Mouse (Mus musculus) heart, embryonic 12.5 days (tissue): ENCODE data around the gene Pigg. TPM values are rescaled to one million over a fixed set of nuclear protein-coding genes. Genes with fewer than 3 reads are reported as not detected.
A peak's percentile ranks its signal among the peaks of the same experiment; 100 is the strongest.
"Not testable (repeated sequence)": the region's sequence is repeated elsewhere in the genome, so short reads cannot be mapped to it uniquely, and the experiment has no call there.

Experiments used
- ATAC-seq: fragments of 200-750 bp; cut with Nextera tagmentation; 2 replicates; pipeline ENCODE4 v1.8.0; 2017; ENCODE audit warnings: moderate TSS enrichment, moderate library complexity; ENCODE audit not compliant: insufficient number of reproducible peaks, low FRiP score
- H3K27ac ChIP-seq: fragments of 300-500 bp; sonication (generic); 2 replicates; pipeline ENCODE4 v1.5.1; 2016; ENCODE audit warnings: mild to moderate bottlenecking, moderate library complexity; ENCODE audit not compliant: poor library complexity, severe bottlenecking
- H3K27me3 ChIP-seq: fragments of 300-500 bp; sonication (generic); replicated peaks from 2 replicates; pipeline ENCODE4 v1.6.1; 2016; ENCODE audit warnings: mild to moderate bottlenecking, moderate library complexity
- H3K36me3 ChIP-seq: fragments of 300-500 bp; sonication (generic); 2 replicates; pipeline ENCODE4 v1.6.1; 2016; ENCODE audit warnings: mild to moderate bottlenecking, moderate library complexity
- H3K4me1 ChIP-seq: fragments of 300-500 bp; sonication (generic); replicated peaks from 2 replicates; pipeline ENCODE4 v1.6.1; 2016; ENCODE audit warnings: mild to moderate bottlenecking
- H3K4me2 ChIP-seq: fragments of 300-500 bp; sonication (generic); 2 replicates; pipeline ENCODE4 v1.6.1; 2016; ENCODE audit warnings: mild to moderate bottlenecking, moderate library complexity
- H3K4me3 ChIP-seq: fragments of 300-500 bp; sonication (generic); 2 replicates; pipeline ENCODE4 v1.5.1; 2016; ENCODE audit warnings: mild to moderate bottlenecking
- H3K9ac ChIP-seq: fragments of 300-500 bp; sonication (generic); 2 replicates; pipeline ENCODE4 v1.6.1; 2016; ENCODE audit warnings: mild to moderate bottlenecking, moderate library complexity
- H3K9me3 ChIP-seq: fragments of 300-500 bp; sonication (generic); replicated peaks from 2 replicates; pipeline ENCODE4 v1.6.1; 2016; ENCODE audit warnings: mild to moderate bottlenecking, moderate library complexity
- WGBS: fragments of 180-500 bp; shearing (Covaris S2); methylation state at CpG from one replicate; pipeline ENCODE4 v1.1.7; 2016; 5-methylcytosine and 5-hydroxymethylcytosine counted together
- polyA plus RNA-seq: library from polyadenylated mRNA; unstranded; fragments of >200 nt; fragmentation: Nextera tagmentation; extraction: Ambion mirVana; gene quantifications from 2 replicates; pipeline ENCODE4 v1.2.1, GENCODE M21; 2016

The Pigg gene
- 7.7 and 8.1 TPM in 2 replicates for polyA plus RNA-seq

- Histone ChIP-seq H3K4me1 (peaks cover 5% of the 10 kb centered on the region), H3K4me3 (peak within 1 kb of the TSS; percentile 96), H3K9ac (peak within 1 kb of the TSS; percentile 93), H3K9me3 (no peaks in the 10 kb centered on the region), H3K27me3 (no peaks in the 10 kb centered on the region), H3K27ac (peak within 1 kb of the TSS; percentile 78), H3K36me3 (peaks cover 2% of the 10 kb centered on the region; the same call in 1 of the 2 replicates), H3K4me2 (peak within 1 kb of the TSS; percentile 92)
- ATAC-seq, result peak; percentile 97
- WGBS, result under 1% methylated on average over 57 of the region's 57 CpGs
Observed at GRCm38 (mm10) chr5:108312224-108313064, at the start of gene Pigg. Pigg (plus strand) TSS chr5:108312609.

GRCm38 (mm10) chr5:108262722-108263121, 49.7 kb upstream of the Pigg start:
- Histone ChIP-seq H3K9me3 (no peaks in the 10 kb centered on the region), H3K4me3 (no peak overlapping the region), H3K36me3 (no peaks in the 10 kb centered on the region), H3K27me3 (no peaks in the 10 kb centered on the region), H3K4me2 (no peak overlapping the region), H3K9ac (peak overlapping the region; percentile 13; the same call in 1 of the 2 replicates), H3K27ac (no peak overlapping the region), H3K4me1 (0 out of 2 replicates have a peak, but pooled peaks cover 5% of the 10 kb centered on the region)
- 0 out of 2 replicates have a peak, but pooled peaks have one; percentile 22 for ATAC-seq
- 33% methylated on average over 4 of the region's 4 CpGs for WGBS

- not testable (repeated sequence) for ATAC-seq, H3K4me3 ChIP-seq, H3K9ac ChIP-seq, H3K4me2 ChIP-seq, H3K27ac ChIP-seq, H3K36me3 ChIP-seq, H3K9me3 ChIP-seq, H3K27me3 ChIP-seq, H3K4me1 ChIP-seq
- 52% methylated on average over 1 of the region's 1 CpGs for WGBS
Observed at GRCm38 (mm10) chr5:108263785-108264184, 48.6 kb upstream of the Pigg start.

GRCm38 (mm10) chr5:108266990-108267389, 45.4 kb upstream of the Pigg start:
- Histone ChIP-seq H3K4me1 (peaks cover 9% of the 10 kb centered on the region; the same call in 1 of the 2 replicates), H3K4me2 (no peak overlapping the region), H3K27me3 (no peaks in the 10 kb centered on the region), H3K36me3 (no peaks in the 10 kb centered on the region), H3K9me3 (no peaks in the 10 kb centered on the region), H3K27ac (no peak overlapping the region), H3K9ac (no peak overlapping the region), H3K4me3 (no peak overlapping the region)
- ATAC-seq, result no peak

GRCm38 (mm10) chr5:108268127-108269062, 44.0 kb upstream of the Pigg start, which contains the start of gene Dr1:
Dr1 (plus strand) TSS chr5:108268897.
- H3K36me3 ChIP-seq, result peaks cover 8% of the 10 kb centered on the region; the same call in 1 of the 2 replicates
- H3K27me3 ChIP-seq, result no peaks in the 10 kb centered on the region
- peak within 1 kb of the TSS; percentile 87 for H3K4me2 ChIP-seq
- peak; percentile 96 for ATAC-seq
- peak within 1 kb of the TSS; percentile 97 for H3K27ac ChIP-seq
- WGBS, result 1% methylated on average over 52 of the region's 55 CpGs
- no peaks in the 10 kb centered on the region for H3K9me3 ChIP-seq
- H3K9ac ChIP-seq, result peak within 1 kb of the TSS; percentile 95
- H3K4me3 ChIP-seq, result peak within 1 kb of the TSS; percentile 85
- H3K4me1 ChIP-seq, result peaks cover 4% of the 10 kb centered on the region; the same call in 1 of the 2 replicates

- ATAC-seq, result peak; percentile 67
- H3K9ac ChIP-seq, result peak overlapping the region; percentile 95
- H3K9me3 ChIP-seq, result no peaks in the 10 kb centered on the region
- H3K4me1 ChIP-seq, result peaks cover 4% of the 10 kb centered on the region; the same call in 1 of the 2 replicates
- H3K4me2 ChIP-seq, result peak overlapping the region; percentile 87
- peaks cover 9% of the 10 kb centered on the region; the same call in 1 of the 2 replicates for H3K36me3 ChIP-seq
- H3K4me3 ChIP-seq, result peak overlapping the region; percentile 85
- no peaks in the 10 kb centered on the region for H3K27me3 ChIP-seq
- WGBS, result 0% methylated on average over 42 of the region's 44 CpGs
- peak overlapping the region; percentile 97 for H3K27ac ChIP-seq
Observed at GRCm38 (mm10) chr5:108269063-108269810, 43.2 kb upstream of the Pigg start.

GRCm38 (mm10) chr5:108269811-108270151, 42.6 kb upstream of the Pigg start:
- peak overlapping the region; percentile 85 for H3K4me3 ChIP-seq
- no peaks in the 10 kb centered on the region for H3K27me3 ChIP-seq
- H3K9me3 ChIP-seq, result no peaks in the 10 kb centered on the region
- H3K4me1 ChIP-seq, result peaks cover 4% of the 10 kb centered on the region; the same call in 1 of the 2 replicates
- H3K36me3 ChIP-seq, result peaks cover 9% of the 10 kb centered on the region; the same call in 1 of the 2 replicates
- ATAC-seq, result no peak
- peak overlapping the region; percentile 87 for H3K4me2 ChIP-seq
- peak overlapping the region; percentile 95 for H3K9ac ChIP-seq
- H3K27ac ChIP-seq, result no peak overlapping the region
- 8% methylated on average over 7 of the region's 7 CpGs for WGBS

GRCm38 (mm10) chr5:108270415-108270814, 42.0 kb upstream of the Pigg start:
- Histone ChIP-seq H3K36me3 (peaks cover 9% of the 10 kb centered on the region; the same call in 1 of the 2 replicates), H3K9ac (peak overlapping the region; percentile 95), H3K4me1 (peaks cover 4% of the 10 kb centered on the region; the same call in 1 of the 2 replicates), H3K4me2 (peak overlapping the region; percentile 87), H3K27me3 (no peaks in the 10 kb centered on the region), H3K9me3 (no peaks in the 10 kb centered on the region), H3K27ac (no peak overlapping the region), H3K4me3 (peak overlapping the region; percentile 85)
- ATAC-seq, result no peak
- 41% methylated on average over 9 of the region's 9 CpGs for WGBS

- not testable (repeated sequence) for H3K9me3 ChIP-seq, H3K27me3 ChIP-seq, H3K27ac ChIP-seq, H3K4me3 ChIP-seq, H3K4me1 ChIP-seq, ATAC-seq, H3K9ac ChIP-seq
- H3K36me3 ChIP-seq, result peaks cover 13% of the 10 kb centered on the region
- peak overlapping the region; percentile 26; the same call in 1 of the 2 replicates for H3K4me2 ChIP-seq
- WGBS, result 86% methylated on average over 6 of the region's 6 CpGs
Observed at GRCm38 (mm10) chr5:108271345-108271744, 41.1 kb upstream of the Pigg start.

GRCm38 (mm10) chr5:108286957-108287356, 25.5 kb upstream of the Pigg start:
- Histone ChIP-seq H3K4me2 (no peak overlapping the region), H3K4me3 (no peak overlapping the region), H3K9ac (no peak overlapping the region), H3K4me1 (no peaks in the 10 kb centered on the region), H3K9me3 (no peaks in the 10 kb centered on the region), H3K27ac (no peak overlapping the region), H3K36me3 (0 out of 2 replicates have a peak, but pooled peaks cover 2% of the 10 kb centered on the region), H3K27me3 (no peaks in the 10 kb centered on the region)
- no peak for ATAC-seq
- 65% methylated on average over 2 of the region's 2 CpGs for whole genome bisulfite sequencing
